Mouse (Mus musculus): Measurements from ENCODE around the gene Catspere2.
"Not testable (repeated sequence)": the region's sequence is repeated elsewhere in the genome, so short reads cannot be mapped to it uniquely, and the experiment has no call there.

Gene Catspere2

DNA sequence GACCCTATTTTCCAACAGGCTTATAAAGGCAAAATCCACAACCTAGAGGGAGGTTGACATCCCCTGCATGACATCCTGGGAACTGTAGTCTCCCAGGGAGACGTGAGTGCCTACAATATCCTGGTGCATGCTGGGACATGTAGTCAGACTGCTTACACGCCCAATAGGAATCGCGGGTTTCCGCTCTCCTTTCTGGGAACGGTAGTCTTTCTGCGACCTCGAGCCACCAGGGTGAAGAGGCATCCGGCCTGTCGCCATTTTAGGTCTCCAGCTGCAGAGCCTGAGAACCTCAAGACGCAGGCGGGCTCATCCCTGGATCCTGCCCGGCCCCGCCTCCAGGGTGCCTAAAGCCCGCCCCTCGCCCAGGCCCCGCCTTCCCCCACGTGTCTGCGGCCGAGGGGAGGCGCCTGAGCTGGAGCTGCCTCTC is at the start of gene Catspere2:
Gene Catspere2 (plus strand): TSS at position 400 of the 427 bp plus-strand sequence.
- not testable (repeated sequence) for TF ChIP-seq GATA4 (IDR thresholded peaks at IDR 0.05; ENCODE audit: insufficient replicate concordance, low read length)

DNA sequence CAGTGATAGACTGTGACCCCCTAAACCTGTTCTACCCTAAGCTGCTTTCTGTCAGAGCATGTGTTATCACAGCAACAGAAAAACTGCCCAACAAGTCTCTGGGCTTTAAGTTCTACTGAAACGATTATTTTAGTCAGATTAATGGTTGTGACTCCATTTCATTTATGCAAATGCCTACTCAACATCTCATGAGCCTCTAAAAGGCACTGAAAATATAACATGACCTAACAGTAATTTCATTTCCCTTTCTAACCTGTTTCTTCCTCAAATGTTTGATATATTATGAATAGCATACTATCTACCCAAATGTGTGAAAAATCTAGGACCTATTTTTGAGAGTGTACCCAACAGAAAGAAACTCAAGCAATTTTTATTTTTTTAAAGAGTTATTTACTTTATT is 1.9 kb upstream of the Catspere2 start:
- no peak for TF ChIP-seq GATA4 (IDR thresholded peaks at IDR 0.05; ENCODE audit: insufficient replicate concordance, low read length)

DNA sequence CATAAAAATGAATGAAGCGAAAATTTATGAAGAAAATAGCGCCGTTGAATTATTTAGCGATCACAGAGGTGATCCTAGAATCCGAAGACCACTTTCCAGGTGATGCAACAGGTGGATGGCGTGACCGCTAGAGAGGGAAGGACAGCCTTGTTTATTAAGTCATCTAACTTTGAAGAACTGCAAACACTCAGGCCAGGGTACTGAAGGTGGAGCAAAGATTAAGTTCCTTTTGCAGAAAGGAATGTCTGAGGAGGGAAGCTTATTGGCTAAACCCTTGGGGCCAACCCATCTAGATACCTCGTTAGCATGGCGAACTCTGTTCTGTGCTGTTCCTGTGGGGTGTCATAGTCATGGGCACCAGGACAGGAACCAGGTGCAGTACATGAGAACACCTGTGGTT is 983 bp downstream of the Catspere2 start:
- TF ChIP-seq GATA4 (IDR thresholded peaks at IDR 0.05; ENCODE audit: insufficient replicate concordance, low read length): no peak

DNA sequence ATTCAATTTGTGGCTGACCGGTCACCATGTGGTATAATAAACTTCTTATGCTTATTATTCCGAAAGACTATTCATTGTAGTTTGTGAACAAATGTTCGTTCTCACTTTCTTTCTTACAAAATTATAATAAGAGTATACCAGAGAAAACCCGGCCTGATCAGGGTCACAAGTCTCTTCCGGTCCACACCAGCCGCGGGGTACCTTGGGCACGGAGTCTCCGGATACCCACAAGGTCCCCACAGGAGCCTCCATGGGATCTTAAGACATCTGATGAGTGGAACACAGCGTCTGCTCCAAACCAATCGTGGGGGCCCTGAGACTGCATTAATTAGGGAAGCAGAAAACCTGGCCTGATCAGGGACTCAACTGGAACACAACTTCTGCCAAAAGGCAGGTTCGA is 151.1 kb downstream of the Catspere2 start:
- no peak for TF ChIP-seq GATA4 (IDR thresholded peaks at IDR 0.05; ENCODE audit: insufficient replicate concordance, low read length)

DNA sequence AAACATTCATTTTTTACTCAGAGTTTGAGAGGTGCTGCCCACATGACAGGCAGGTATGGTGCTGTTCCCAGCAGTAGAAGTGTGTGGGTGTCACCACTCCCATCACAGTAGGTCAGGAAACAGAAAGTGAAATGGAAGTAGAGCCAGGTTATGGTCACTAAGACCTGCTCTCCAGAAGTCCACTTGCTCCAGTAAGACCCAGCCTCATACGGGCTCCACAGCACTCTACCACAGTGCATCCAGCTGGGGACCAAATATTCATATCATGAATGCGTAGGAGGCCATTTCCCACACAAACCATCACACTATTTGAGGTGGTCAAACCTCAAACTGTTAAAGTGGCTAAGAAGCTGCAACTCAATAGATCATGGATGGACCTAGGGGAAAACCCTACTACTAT is 199.0 kb downstream of the Catspere2 start:
- no peak for TF ChIP-seq GATA4 (IDR thresholded peaks at IDR 0.05; ENCODE audit: insufficient replicate concordance, low read length)

DNA sequence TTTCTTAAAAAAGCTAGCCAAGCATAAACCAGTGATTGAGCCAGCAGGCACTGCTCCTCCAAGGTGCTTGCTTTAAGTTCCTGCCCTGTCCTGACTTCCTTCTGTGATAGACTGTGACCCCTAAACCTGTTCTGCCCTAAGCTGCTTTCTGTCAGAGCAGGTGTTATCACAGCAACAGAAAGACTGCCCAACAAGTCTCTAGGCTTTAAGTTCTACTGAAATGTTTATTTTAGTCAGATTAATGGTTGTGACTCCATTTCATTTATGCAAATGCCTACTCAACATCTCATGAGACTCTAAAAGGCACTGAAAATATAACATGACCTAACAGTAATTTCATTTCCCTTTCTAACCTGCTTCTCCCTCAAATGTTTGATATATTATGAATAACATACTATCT is 202.4 kb downstream of the Catspere2 start:
- no peak for TF ChIP-seq GATA4 (IDR thresholded peaks at IDR 0.05; ENCODE audit: insufficient replicate concordance, low read length)

DNA sequence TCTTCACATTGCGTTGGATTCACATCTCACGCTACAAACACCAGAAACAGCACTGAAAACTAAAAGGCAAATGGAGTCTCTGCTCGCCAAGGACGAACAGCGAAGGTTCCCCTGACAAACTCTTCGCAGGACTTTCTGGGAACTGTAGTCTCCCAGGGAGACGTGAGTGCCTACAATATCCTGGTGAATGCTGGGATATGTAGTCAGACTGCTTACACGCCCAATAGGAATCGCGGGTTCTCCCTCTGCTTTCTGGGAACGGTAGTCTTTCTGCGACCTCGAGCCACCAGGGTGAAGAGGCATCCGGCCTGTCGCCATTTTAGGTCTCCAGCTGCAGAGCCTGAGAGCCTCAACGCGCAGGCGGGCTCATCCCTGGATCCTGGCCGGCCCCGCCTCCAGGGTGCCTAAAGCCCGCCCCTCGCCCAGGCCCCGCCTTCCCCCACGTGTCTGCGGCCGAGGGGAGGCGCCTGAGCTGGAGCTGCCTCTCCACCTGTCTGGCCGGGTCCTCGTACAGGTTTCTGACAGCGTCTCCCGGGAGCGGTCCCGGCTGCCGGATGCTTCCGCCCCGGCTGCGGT is 204.1 kb downstream of the Catspere2 start, which contains the start of gene Desi2:
Gene Desi2 (plus strand): TSS at position 202 of the 576 bp plus-strand sequence.
- TF ChIP-seq GATA4 (IDR thresholded peaks at IDR 0.05; ENCODE audit: insufficient replicate concordance, low read length): not testable (repeated sequence)

DNA sequence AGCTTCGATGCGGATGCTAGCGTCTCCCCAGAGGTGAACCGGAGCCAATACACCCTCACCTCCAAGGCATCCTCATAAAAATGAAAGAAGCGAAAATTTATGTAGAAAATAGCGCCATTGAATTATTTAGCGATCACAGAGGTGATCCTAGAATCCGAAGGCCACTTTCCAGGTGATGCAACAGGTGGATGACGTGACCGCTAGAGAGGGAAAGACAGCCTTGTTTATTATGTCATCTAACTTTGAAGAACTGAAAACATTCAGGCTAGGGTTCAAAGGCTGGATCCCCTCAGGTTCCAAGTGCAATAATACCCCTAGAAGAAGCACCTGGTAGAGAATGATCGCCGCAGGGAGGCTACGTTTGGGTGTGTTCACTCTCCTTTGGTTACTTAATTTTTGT is 205.2 kb downstream of the Catspere2 start:
- TF ChIP-seq GATA4 (IDR thresholded peaks at IDR 0.05; ENCODE audit: insufficient replicate concordance, low read length): no peak

DNA sequence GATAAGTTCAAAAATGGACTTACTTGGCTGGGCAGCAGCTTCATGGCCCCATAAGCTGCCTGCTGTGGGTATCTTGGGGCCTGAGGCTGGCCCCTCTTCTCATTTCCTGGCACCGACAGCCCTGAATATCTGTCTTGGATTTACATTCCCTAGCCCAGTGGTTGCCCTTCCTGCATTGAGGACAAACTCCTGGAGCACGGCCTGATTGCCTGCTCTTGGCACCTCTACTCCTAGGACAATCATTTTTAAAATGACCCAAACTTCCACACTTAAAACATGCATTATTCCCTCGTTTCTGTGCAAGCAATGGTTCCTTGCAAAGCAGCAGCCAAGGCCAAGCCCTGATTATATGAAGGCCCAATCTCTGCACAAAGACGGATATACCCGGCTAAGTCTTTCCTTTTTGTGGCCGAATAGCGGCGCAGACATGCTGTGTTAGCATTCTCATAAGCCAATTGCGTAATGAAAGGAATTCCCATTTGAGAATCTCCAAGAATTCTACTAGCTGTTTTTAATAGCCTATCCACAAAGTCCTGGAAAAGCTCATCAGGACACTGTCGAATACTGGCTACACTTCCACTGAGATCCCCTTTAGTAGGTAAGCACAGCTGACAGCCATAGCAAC is 222.6 kb downstream of the Catspere2 start:
- no peak; the same call in 1 of the 2 replicates for TF ChIP-seq GATA4 (IDR thresholded peaks at IDR 0.05; ENCODE audit: insufficient replicate concordance, low read length)

DNA sequence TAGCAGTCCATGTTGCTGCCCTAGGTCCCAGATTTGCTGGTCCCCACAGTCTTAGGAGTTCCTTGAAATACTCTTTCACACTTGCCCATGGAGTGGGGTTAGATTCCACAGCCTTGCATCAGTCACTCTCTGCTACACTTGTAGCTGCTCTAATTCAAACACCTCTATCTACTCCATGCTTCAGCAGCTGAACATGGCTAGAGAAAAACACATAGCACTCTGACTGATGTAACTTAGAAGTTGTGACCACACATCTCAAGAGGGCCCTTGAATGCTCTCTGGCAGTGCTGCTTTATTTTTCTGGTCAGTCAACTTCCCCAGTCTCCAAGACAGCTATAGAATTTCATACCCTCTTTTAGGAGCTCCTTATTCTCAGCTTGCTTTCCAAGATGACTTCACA is 226.7 kb downstream of the Catspere2 start:
- TF ChIP-seq GATA4 (IDR thresholded peaks at IDR 0.05; ENCODE audit: insufficient replicate concordance, low read length): no peak

DNA sequence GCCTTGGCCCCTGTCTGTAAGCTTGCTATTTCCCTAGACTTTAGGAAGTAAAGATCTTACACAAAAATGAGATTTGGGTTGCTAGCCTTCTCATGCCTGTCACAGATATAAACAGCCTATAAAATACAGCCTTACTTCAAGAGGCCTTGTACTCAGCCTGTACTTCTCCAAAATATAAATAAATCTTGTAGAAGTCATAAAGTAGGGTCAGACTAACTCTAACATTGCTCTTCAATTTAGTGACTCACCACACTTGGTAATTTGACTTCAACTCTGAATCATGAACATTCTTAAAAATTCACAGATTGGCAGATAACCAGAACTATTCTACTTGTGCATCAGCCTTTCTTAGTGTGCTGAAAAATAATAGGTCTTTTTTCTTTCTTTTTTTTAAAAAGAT is 233.9 kb downstream of the Catspere2 start:
- no peak for TF ChIP-seq GATA4 (IDR thresholded peaks at IDR 0.05; ENCODE audit: insufficient replicate concordance, low read length)

DNA sequence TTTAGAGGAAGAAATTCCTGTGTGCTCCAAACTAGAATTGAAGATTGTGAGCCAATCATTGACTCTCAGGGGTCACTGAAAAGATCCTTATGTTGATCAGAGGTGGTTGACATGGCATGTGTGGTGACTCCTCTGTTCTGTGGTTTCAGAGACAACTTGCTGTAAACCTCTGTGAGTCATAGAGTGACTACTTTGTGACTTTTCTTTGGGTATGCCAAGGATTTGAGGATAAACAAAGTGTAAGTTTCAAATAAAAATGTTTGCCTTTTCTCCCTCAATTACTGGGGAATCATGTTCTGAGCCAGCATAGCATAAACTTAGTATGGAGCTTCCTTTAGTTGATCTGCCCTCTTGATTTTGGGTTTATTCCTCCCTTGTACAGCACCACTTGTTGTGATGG is 235.1 kb downstream of the Catspere2 start:
- no peak for TF ChIP-seq GATA4 (IDR thresholded peaks at IDR 0.05; ENCODE audit: insufficient replicate concordance, low read length)

DNA sequence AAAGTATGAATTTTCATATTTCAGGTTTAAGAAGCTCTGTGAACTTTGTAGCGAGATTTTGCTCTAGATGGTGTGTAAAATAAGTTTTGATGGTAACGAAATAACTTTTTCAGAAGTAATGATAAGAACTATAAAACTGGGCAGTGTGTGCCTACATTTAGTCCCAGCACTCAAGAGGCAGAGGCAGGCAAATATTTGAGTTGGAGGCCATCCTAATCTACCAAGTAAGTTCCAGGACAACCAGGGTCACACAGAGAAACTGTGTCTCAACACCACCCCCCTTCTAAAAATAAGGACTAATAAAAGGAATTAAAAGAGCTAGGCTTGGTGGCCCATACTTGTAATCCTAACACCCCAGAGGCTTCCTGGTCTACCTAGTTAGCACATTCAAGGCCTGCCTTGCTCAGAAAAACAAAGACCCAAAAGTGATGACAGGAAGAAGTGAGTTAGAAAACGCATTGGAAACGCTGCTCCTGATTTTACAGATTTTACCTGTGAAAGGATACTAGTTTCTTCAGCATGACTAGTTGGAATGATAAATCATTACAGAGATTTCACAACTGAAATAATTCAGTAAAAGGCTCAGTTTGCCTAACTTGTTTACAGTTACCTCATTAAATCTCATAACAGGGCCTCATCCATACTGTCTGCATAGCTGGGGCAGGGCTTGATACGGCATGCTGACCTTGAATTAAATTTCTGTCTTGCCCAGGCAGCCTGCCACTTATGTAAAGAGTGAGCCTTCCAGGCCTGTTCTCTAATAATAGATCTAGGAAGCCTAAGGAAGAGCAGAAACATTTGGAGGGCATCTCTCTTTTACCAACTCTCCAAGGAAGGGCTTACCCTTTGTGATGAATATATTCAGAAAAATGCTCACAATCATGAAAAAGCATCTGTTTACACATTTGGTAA is 236.2 kb downstream of the Catspere2 start:
- TF ChIP-seq GATA4 (IDR thresholded peaks at IDR 0.05; ENCODE audit: insufficient replicate concordance, low read length): no peak
